Mouse (Mus musculus) forebrain, embryonic 13.5 days (tissue): ENCODE measurements around the gene Dsn1. TPM values are rescaled to one million over a fixed set of nuclear protein-coding genes. Genes with fewer than 3 reads are reported as not detected.

Experiments used
- ATAC-seq: fragments of 200-750 bp; cut with Nextera tagmentation; 2 replicates; pipeline ENCODE4 v1.8.0; 2017
- H3K27ac ChIP-seq: fragments of 300-500 bp; sonication (generic); 2 replicates; pipeline ENCODE4 v1.5.1; 2015; ENCODE audit warnings: inconsistent platforms, mild to moderate bottlenecking, moderate library complexity
- H3K27me3 ChIP-seq: fragments of 300-500 bp; sonication (generic); 2 replicates; pipeline ENCODE4 v1.6.1; 2015; ENCODE audit warnings: mild to moderate bottlenecking, inconsistent platforms
- H3K36me3 ChIP-seq: fragments of 300-500 bp; sonication (generic); 2 replicates; pipeline ENCODE4 v1.6.1; 2015; ENCODE audit warnings: mild to moderate bottlenecking, inconsistent platforms; ENCODE audit not compliant: poor library complexity, severe bottlenecking
- H3K4me1 ChIP-seq: fragments of 300-500 bp; sonication (generic); 2 replicates; pipeline ENCODE4 v1.6.1; 2015; ENCODE audit warnings: inconsistent platforms
- H3K4me2 ChIP-seq: fragments of 300-500 bp; sonication (generic); 2 replicates; pipeline ENCODE4 v1.6.1; 2015; ENCODE audit warnings: inconsistent platforms, mild to moderate bottlenecking, moderate library complexity
- H3K4me3 ChIP-seq: fragments of 300-500 bp; sonication (generic); 2 replicates; pipeline ENCODE4 v1.5.1; 2015; ENCODE audit warnings: mild to moderate bottlenecking, inconsistent platforms
- H3K9ac ChIP-seq: fragments of 300-500 bp; sonication (generic); 2 replicates; pipeline ENCODE4 v1.6.1; 2015; ENCODE audit warnings: mild to moderate bottlenecking, inconsistent platforms
- H3K9me3 ChIP-seq: fragments of 300-500 bp; sonication (generic); replicated peaks from 2 replicates; pipeline ENCODE4 v1.6.1; 2016; ENCODE audit warnings: inconsistent platforms
- WGBS: fragments of 180-500 bp; shearing (Covaris S2); methylation state at CpG from one replicate; pipeline ENCODE4 v1.1.7; 2015; 5-methylcytosine and 5-hydroxymethylcytosine counted together
- polyA plus RNA-seq: library from polyadenylated mRNA; unstranded; fragments of >200 nt; fragmentation: Nextera tagmentation; extraction: Ambion mirVana; gene quantifications from 2 replicates; pipeline ENCODE4 v1.2.1, GENCODE M21; 2015

Dsn1 gene
- polyA plus RNA-seq, 1 experiment from 2014 or later, result 38.8 TPM

DNA sequence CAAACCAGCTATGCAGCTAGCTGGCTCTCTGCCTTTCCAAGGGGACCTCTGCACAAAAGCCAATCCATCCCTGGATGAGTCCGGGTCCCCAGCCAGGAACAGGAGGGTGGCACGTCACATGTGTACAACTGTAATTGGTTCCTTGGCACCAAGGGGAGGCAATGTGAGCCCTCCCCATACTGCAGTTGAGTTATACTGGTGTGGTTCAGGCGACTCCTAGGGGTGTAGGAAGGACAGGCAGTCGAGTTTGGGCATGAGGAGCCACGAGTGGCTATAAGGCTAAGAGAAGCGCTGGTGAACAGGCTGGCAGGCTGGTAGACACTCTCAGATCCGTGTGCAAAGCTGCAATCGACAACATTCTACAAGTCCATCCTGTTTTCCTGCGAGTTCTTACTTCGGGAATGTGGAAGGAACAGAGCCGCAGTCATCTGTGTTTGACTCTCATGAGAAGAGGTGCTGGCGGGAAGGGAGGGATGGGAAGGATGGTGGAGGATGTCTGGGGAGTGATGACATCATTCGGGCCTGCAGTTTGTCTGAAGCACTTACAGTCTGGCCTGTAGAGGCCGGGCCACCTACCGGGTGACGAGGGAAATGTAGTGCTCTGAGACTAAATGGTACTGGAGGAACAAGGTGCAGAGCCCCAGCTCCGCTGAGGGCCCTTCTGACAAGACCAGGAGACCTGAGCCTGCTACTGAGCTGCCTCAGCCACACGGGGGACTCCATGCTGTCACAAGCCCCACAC lies 9.7 kb upstream of the Dsn1 start:
- Histone ChIP-seq H3K27me3 (no peaks in the 10 kb centered on the region), H3K9ac (no peak overlapping the region), H3K27ac (no peak overlapping the region), H3K9me3 (no peaks in the 10 kb centered on the region), H3K4me2 (no peak overlapping the region), H3K36me3 (peaks cover 92% of the 10 kb centered on the region), H3K4me1 (no peaks in the 10 kb centered on the region), H3K4me3 (no peak overlapping the region)
- ATAC-seq, result no peak
- 86% methylated on average over 18 of the region's 18 CpGs for WGBS

DNA sequence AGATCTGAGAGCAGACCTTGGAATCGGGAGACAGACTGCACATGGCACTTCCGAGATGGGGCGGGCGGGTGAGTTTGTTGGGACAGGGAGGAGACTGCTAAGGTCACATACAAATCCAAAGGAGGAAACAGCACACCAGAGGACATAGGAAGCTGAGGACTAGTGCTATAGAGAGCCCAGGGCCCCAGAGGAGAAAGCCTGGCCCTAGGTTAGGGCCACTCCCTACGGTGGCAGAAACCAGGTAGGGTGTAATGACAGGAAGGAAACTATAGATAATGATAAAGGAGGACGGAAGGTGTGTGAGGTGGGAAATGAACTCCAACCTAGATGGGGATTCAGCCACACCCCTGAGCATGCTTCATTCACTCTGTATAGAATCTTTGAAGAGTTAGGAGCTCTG lies 5.4 kb upstream of the Dsn1 start:
- Histone ChIP-seq H3K27me3 (no peaks in the 10 kb centered on the region), H3K4me3 (no peak overlapping the region), H3K36me3 (peaks cover 53% of the 10 kb centered on the region), H3K27ac (no peak overlapping the region), H3K4me2 (no peak overlapping the region), H3K9ac (no peak overlapping the region), H3K4me1 (peaks cover 6% of the 10 kb centered on the region), H3K9me3 (no peaks in the 10 kb centered on the region)
- WGBS, result 91% methylated on average over 6 of the region's 6 CpGs
- no peak for ATAC-seq

DNA sequence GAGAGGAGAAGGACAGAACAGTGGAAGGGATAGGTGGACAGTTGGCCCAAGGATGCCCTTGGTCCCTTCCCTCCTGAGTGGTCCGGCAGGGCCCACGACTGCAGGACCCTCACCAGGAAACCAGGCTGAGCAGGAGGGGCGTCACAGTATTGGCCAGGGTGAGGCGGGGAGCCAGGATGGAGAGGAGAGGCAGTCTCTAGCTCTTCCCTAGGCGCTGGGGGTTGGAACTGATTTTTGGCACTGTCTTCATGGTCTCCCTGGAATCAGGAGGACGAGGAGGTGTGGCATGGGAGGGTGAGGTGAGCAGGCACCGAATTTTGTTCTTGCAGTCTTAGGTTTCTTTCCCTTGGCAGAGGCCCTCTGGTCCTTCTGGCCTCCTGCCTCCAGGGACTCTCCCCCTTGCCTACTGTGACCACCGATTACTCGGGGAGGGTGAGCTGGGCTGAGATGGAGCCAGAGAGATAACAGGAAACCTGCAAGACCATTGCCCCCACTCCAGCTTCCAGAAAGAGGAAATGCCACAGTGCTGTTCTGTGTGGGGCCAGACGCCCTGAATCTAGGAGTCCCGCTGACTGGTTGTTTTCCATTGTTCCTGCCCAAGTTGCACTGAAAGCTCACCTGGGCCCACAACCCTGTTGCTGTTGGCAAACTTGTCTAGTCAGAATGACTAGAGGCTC lies 3.8 kb upstream of the Dsn1 start:
- Histone ChIP-seq H3K27me3 (no peaks in the 10 kb centered on the region), H3K27ac (no peak overlapping the region), H3K9ac (no peak overlapping the region), H3K4me1 (peaks cover 18% of the 10 kb centered on the region), H3K36me3 (peaks cover 37% of the 10 kb centered on the region), H3K9me3 (no peaks in the 10 kb centered on the region), H3K4me3 (no peak overlapping the region), H3K4me2 (no peak overlapping the region)
- 67% methylated on average over 11 of the region's 11 CpGs for WGBS
- no peak for ATAC-seq

DNA sequence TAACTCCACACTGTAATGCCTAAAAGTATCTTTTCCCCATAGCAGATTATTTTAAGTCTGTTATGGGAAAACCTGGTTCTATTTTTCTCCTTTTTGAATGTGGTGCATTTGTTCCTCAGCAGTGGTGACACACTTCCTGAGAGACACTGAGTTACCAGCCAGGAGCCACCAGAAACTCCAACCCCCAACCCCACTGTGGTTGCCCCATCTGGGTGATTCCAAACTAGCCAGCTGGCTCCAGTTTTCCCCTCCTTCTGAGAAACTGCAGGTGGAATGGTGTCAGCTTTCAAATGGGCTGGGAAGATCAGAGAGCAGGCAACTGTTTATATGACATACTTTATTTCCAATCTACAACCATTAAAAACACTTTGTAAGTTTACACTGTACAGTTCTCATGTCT lies 3.2 kb upstream of the Dsn1 start:
- Histone ChIP-seq H3K4me2 (no peak overlapping the region), H3K9me3 (no peaks in the 10 kb centered on the region), H3K4me1 (peaks cover 21% of the 10 kb centered on the region), H3K36me3 (peaks cover 31% of the 10 kb centered on the region), H3K27ac (no peak overlapping the region), H3K27me3 (no peaks in the 10 kb centered on the region), H3K9ac (no peak overlapping the region), H3K4me3 (no peak overlapping the region)
- no peak for ATAC-seq

DNA sequence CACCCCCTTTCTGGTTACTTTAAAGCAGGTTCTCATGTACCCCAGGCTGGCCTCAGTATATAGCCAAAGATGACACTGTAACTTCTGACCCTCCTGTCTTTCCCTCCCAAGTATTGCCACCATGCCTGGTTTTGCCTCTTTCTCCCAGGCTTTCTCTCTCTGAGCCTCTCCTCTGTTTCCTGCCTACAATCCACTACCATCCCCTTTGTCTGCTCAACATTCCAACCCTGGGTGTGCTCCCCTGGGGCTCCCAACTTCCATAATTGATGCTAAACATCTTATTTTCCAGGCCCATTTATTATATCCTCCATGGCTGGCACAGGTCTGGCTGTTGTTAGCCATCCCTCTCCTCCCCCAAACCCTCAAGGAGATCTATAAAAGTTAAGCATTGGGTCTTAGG lies 1.6 kb upstream of the Dsn1 start:
- Histone ChIP-seq H3K27ac (no peak overlapping the region), H3K9ac (no peak overlapping the region), H3K36me3 (peaks cover 28% of the 10 kb centered on the region), H3K9me3 (no peaks in the 10 kb centered on the region), H3K27me3 (no peaks in the 10 kb centered on the region), H3K4me3 (no peak overlapping the region), H3K4me1 (peaks cover 21% of the 10 kb centered on the region), H3K4me2 (no peak overlapping the region)
- ATAC-seq, result no peak

DNA sequence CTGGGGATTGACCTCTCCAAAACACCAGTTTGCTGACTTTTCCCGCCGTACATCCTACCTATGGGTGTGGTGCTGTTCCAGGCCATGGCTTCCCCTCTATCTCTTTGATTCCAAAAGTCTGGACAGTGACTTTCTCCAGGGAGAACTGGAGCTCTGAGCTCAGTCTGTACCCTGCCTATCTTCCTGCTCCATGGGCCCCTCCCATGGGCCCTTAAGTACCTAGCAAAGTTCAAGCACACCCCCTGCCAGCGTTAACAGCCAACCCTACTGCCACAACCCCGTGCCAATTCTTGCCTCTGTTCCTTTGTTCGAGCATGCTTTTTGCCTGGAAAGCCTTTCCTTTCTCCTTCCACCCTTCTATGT lies 261 bp upstream of the Dsn1 start:
- Histone ChIP-seq H3K36me3 (peaks cover 27% of the 10 kb centered on the region), H3K27ac (peak overlapping the region; percentile 78), H3K9ac (peak overlapping the region; percentile 78), H3K4me1 (peaks cover 21% of the 10 kb centered on the region), H3K4me3 (peak overlapping the region; percentile 66), H3K4me2 (peak overlapping the region; percentile 88), H3K27me3 (no peaks in the 10 kb centered on the region), H3K9me3 (no peaks in the 10 kb centered on the region)
- no peak for ATAC-seq
- WGBS, result 26% methylated on average over 5 of the region's 5 CpGs

DNA sequence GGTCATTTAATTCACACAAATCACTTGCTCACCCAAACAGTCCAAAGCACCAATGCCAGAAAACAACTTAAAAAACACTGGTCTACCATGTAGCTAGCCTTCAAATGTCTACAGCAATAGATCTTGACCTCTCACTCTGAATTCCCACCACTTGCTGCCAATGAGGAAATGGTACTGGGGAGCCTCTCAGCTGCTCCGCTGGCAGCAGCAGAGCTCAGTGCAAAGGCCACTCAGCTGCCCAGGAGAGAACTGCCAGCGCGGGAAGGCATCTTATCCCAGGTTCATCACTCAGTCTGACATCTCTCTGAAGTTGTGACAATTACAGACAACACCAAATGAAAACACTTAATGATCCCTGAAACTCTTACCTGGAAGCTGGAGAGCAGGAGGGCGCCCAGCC lies 4.6 kb downstream of the Dsn1 start:
- no peak for ATAC-seq
- H3K9me3 ChIP-seq, result no peaks in the 10 kb centered on the region

DNA sequence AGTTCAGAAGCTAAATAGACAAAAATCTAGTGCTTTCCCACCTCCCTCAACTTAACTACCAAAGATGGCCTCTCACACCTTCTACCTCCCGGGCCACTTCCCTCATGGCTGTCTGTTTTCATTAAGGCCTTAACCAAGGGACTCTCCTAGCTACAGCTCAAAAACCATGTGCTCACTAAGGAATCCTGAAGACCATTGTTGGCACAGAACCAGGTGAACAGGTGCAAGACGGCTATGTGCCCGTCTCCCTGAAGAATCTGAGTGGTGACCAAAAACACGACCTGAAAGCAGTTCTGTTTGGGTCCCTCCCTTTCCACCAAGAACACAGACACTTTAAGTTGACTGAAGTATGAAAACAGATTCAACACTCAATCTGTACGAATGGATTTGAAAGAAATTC lies 8.7 kb downstream of the Dsn1 start:
- Histone ChIP-seq H3K4me3 (no peak overlapping the region), H3K36me3 (peaks cover 73% of the 10 kb centered on the region), H3K4me1 (no peaks in the 10 kb centered on the region), H3K4me2 (no peak overlapping the region), H3K9me3 (no peaks in the 10 kb centered on the region), H3K9ac (no peak overlapping the region), H3K27ac (no peak overlapping the region), H3K27me3 (no peaks in the 10 kb centered on the region)
- ATAC-seq, result no peak
- WGBS, result 91% methylated on average over 5 of the region's 5 CpGs

More for the DNA sequence above, 4.6 kb downstream of the Dsn1 start:
- no peak overlapping the region for H3K4me3 ChIP-seq
- H3K27me3 ChIP-seq, result no peaks in the 10 kb centered on the region
- 94% methylated on average over 4 of the region's 4 CpGs for WGBS
- H3K9ac ChIP-seq, result no peak overlapping the region; the same call in 1 of the 2 replicates
- peaks cover 55% of the 10 kb centered on the region for H3K36me3 ChIP-seq
- no peak overlapping the region for H3K4me2 ChIP-seq
- H3K27ac ChIP-seq, result no peak overlapping the region
- H3K4me1 ChIP-seq, result peaks cover 14% of the 10 kb centered on the region

DNA sequence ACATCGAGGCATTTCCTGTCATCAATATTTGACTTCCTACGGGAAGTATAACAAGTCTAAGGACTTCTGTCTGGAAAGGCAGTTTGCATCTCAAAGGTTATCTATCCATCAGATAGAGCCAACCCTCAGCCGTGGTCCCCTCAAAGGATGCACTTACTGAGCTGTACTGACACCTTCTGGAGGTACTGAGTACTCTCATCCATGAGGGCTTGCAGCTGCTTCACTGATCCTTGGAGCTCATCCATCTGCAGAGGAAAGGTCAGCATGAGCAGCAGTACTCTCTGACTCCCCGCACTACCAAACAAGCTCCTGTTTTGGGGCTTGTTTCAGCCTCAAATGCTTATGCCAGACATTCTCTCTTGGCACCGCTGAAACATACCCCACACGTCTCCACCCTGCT lies 10.4 kb downstream of the Dsn1 start:
- Histone ChIP-seq H3K9me3 (no peaks in the 10 kb centered on the region), H3K4me3 (no peak overlapping the region), H3K4me1 (no peaks in the 10 kb centered on the region), H3K4me2 (no peak overlapping the region), H3K27ac (no peak overlapping the region), H3K36me3 (peaks cover 67% of the 10 kb centered on the region), H3K9ac (no peak overlapping the region), H3K27me3 (no peaks in the 10 kb centered on the region)
- 73% methylated on average over 6 of the region's 6 CpGs for WGBS
- no peak for ATAC-seq

DNA sequence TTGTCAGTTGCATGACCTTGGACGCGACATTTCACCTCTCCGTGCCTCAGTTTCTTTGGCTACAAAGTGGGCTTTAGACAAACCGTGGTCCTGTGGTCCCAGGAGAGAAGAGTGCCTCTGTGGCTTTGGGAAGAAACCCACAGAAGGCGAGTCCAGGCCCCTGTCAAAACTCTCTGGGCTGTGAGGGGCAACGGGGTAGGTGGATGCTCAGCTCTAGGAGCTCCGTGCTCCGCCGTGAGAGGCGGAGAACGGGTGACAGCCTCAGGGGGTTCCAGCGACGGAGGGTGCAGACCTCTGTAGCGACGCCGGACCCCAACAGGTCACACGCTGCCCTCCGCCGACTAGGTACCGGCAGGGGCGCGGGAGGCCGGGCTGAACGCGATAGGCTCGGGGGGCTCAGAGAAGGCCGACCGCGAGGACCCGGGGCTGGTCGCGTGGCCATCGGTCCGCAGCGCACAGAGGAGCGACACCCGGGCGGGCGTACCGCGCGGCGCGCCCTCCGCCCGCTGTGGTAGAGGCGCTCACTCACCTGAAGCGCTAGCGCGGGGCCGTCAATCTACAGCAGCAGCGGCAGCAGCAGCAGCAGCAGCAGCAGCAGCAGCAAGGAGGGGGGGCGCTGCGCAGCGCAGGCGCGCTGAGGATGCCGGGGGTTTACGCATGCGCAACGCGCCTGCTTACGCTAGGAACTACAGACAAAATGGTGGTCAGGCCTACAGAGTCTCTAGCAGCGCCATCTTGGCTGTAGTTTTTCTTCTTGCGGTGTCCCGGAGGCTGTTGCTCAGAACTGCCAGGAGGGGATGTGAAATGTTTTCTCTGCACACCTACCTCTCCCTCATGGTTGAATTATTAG lies 15.3 kb downstream of the Dsn1 start, which contains the start of gene Ndrg3:
Gene Ndrg3, minus strand, starts transcription at position 587 of the 850 bp plus-strand sequence.
- H3K9ac ChIP-seq, result peak within 1 kb of the TSS; percentile 91
- peaks cover 21% of the 10 kb centered on the region for H3K4me1 ChIP-seq
- no peaks in the 10 kb centered on the region for H3K27me3 ChIP-seq
- peak within 1 kb of the TSS; percentile 93 for H3K4me3 ChIP-seq
- ATAC-seq, result peak; percentile 97
- H3K36me3 ChIP-seq, result peaks cover 26% of the 10 kb centered on the region
- WGBS, result under 1% methylated on average over 64 of the region's 66 CpGs
- peak within 1 kb of the TSS; percentile 68 for H3K27ac ChIP-seq
- H3K4me2 ChIP-seq, result peak within 1 kb of the TSS; percentile 96
- H3K9me3 ChIP-seq, result no peaks in the 10 kb centered on the region

DNA sequence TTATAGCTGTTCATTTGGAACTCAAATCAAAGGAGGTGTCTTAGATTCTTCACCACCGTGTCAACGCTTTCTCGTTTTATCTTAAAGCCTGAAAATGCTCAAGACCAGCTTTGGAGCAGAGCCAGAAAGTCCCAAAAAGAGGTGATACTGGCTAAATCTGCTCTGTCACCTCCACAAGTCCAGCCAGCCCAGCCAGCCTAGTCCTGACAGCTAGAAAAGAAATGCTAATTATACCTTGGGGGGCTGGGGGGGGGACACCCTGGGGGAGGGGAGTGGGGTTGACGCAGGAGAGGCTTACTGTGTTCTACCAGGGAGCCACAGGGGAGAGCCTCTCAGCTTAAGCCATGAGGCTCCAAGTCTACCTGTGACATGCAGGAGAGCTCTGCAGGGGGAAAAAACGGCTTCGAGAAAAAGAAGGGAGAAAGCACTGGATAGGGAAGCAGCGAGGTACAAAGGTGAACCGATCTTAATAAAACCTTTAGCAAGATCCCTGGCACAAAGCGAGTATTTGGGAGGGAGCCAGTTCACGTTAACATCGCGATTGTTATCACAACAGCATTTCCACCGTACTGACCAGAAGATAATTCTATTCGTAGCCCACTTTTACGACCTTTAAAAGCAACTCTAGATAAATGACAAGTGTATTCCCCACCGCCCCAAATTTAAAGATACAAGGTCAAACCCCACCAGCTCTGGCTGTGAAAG lies 16.1 kb downstream of the Dsn1 start:
- Histone ChIP-seq H3K27ac (no peak overlapping the region), H3K4me3 (peak overlapping the region; percentile 93), H3K4me1 (peaks cover 21% of the 10 kb centered on the region), H3K9me3 (no peaks in the 10 kb centered on the region), H3K4me2 (peak overlapping the region; percentile 96), H3K27me3 (no peaks in the 10 kb centered on the region), H3K9ac (peak overlapping the region; percentile 91), H3K36me3 (peaks cover 18% of the 10 kb centered on the region)
- no peak for ATAC-seq
- WGBS, result 3% methylated on average over 16 of the region's 16 CpGs

DNA sequence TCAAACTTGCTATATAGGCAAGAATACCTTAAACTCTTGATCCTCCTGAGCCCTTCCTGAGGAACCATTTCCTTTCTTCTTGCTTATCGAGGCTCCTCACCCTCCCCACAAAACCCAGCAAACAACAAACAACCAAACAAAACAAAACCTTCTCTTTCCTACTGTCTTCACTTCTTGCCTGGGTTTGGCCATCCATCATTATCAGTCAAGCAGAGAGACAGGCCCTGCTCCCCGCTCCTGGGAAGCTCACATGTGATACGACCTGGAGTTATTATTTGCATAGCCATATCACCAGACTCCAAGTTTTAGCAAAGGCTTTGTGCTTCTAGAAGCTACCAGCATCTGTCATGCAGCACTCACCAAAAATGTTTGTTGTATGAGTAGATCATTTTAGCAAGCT lies 19.6 kb downstream of the Dsn1 start:
- Histone ChIP-seq H3K9ac (no peak overlapping the region), H3K27me3 (no peaks in the 10 kb centered on the region), H3K4me3 (no peak overlapping the region), H3K36me3 (no peaks in the 10 kb centered on the region), H3K9me3 (no peaks in the 10 kb centered on the region), H3K4me1 (peaks cover 21% of the 10 kb centered on the region), H3K27ac (no peak overlapping the region), H3K4me2 (no peak overlapping the region)
- 92% methylated on average over 3 of the region's 3 CpGs for WGBS
- no peak for ATAC-seq
